Mouse (Mus musculus) spleen, adult 2 months (tissue): ENCODE data around the gene Kcnf1. TPM values are rescaled to one million over a fixed set of nuclear protein-coding genes. Genes with fewer than 3 reads are reported as not detected.

Experiments used
- DNase-seq, 2 experiments: peaks; one replicate each; pipeline versions ENCODE4 v3.0.0 to v3.0.0-alpha.2; 2012 to 2021; ENCODE audit warnings: low spot score in 2 of 2, low read depth in 1 of 2
- H3K27ac ChIP-seq: fragments of 200-500 bp; 2 replicates; pipeline ENCODE4 v1.5.1; 2012; ENCODE audit warnings: low read length, inconsistent platforms; ENCODE audit not compliant: insufficient read depth
- H3K27me3 ChIP-seq: fragments of 200-500 bp; 2 replicates; pipeline ENCODE4 v1.6.1; 2012; ENCODE audit warnings: mild to moderate bottlenecking, moderate library complexity, low read length, inconsistent platforms; ENCODE audit not compliant: control insufficient read depth, insufficient read depth
- H3K36me3 ChIP-seq: fragments of 200-500 bp; 2 replicates; pipeline ENCODE4 v1.6.1; 2012; ENCODE audit warnings: mild to moderate bottlenecking, low read length, inconsistent platforms; ENCODE audit not compliant: control insufficient read depth, insufficient read depth
- H3K4me1 ChIP-seq: fragments of 200-500 bp; 2 replicates; pipeline ENCODE4 v1.6.1; 2011; ENCODE audit warnings: inconsistent platforms; ENCODE audit not compliant: control insufficient read depth, insufficient read depth, insufficient read length
- H3K4me3 ChIP-seq: fragments of 200-500 bp; 2 replicates; pipeline ENCODE4 v1.5.1; 2011; ENCODE audit warnings: mild to moderate bottlenecking, inconsistent platforms; ENCODE audit not compliant: insufficient read depth, insufficient read length; ENCODE audit errors: extremely low read depth
- CTCF ChIP-seq: fragments of 200-500 bp; IDR thresholded peaks from 2 replicates; pipeline ENCODE4 v1.5.1; 2011; ENCODE audit warnings: mild to moderate bottlenecking, inconsistent platforms; ENCODE audit not compliant: insufficient read depth, insufficient read length, insufficient replicate concordance; ENCODE audit errors: extremely low read depth
- POLR2A ChIP-seq: fragments of 200-500 bp; IDR thresholded peaks from 2 replicates; pipeline ENCODE4 v1.6.1; 2011; ENCODE audit warnings: low read depth, low read length, inconsistent platforms
- WGBS: fragments of 180-500 bp; shearing (Covaris S2); methylation state at CpG from one replicate; pipeline ENCODE4 v1.1.7; 2018; 5-methylcytosine and 5-hydroxymethylcytosine counted together
- polyA plus RNA-seq: library from polyadenylated mRNA; depleted of rRNA; stranded (reverse); fragments of >200 nt; gene quantifications from 2 replicates; pipeline ENCODE4 v1.2.3, GENCODE M21; 2012; rRNA removed

Kcnf1 gene
- 0.28 and 0.77 TPM in 2 replicates for polyA plus RNA-seq

GRCm38 (mm10) chr12:17176757-17177092 is at the start of gene Kcnf1:
Kcnf1 (minus strand) TSS chr12:17176888.
- DNase-seq, result no peak
- H3K36me3 ChIP-seq, result no peaks in the 10 kb centered on the region
- H3K27ac ChIP-seq, result no peak within 1 kb of the TSS
- peaks cover 4% of the 10 kb centered on the region; the same call in 1 of the 2 replicates for H3K4me1 ChIP-seq
- H3K4me3 ChIP-seq, result peak within 1 kb of the TSS; percentile 2; the same call in 1 of the 2 replicates
- WGBS, result 61% methylated on average over 4 of the region's 4 CpGs
- TF ChIP-seq POLR2A (no peak), CTCF (no peak)
- peaks cover 7% of the 10 kb centered on the region for H3K27me3 ChIP-seq

GRCm38 (mm10) chr12:17225012-17225411 is 48.3 kb upstream of the Kcnf1 start:
- H3K4me3 ChIP-seq, result no peak overlapping the region
- TF ChIP-seq POLR2A (no peak), CTCF (no peak)
- DNase-seq, result no peak
- no peaks in the 10 kb centered on the region for H3K36me3 ChIP-seq
- H3K27ac ChIP-seq, result no peak overlapping the region
- no peaks in the 10 kb centered on the region for H3K27me3 ChIP-seq
- no peaks in the 10 kb centered on the region for H3K4me1 ChIP-seq
- 90% methylated on average over 5 of the region's 5 CpGs for WGBS

- no peak for DNase-seq
- Histone ChIP-seq H3K4me1 (no peaks in the 10 kb centered on the region), H3K36me3 (no peaks in the 10 kb centered on the region), H3K27me3 (no peaks in the 10 kb centered on the region), H3K4me3 (no peak overlapping the region), H3K27ac (no peak overlapping the region)
- TF ChIP-seq POLR2A, result no peak
- no peak for TF ChIP-seq CTCF
- 56% methylated on average over 3 of the region's 3 CpGs for WGBS
These were observed 46.4 kb upstream of the Kcnf1 start for GRCm38 (mm10) chr12:17223050-17223449.

GRCm38 (mm10) chr12:17221891-17222428 is 45.3 kb upstream of the Kcnf1 start:
- peak; percentile 31; the same call in 1 of the 2 replicates for TF ChIP-seq CTCF
- TF ChIP-seq POLR2A, result no peak

GRCm38 (mm10) chr12:17220631-17221030 is 43.9 kb upstream of the Kcnf1 start:
- no peaks in the 10 kb centered on the region for H3K4me1 ChIP-seq
- no peak overlapping the region for H3K27ac ChIP-seq
- 82% methylated on average over 5 of the region's 5 CpGs for WGBS
- H3K4me3 ChIP-seq, result no peak overlapping the region
- no peaks in the 10 kb centered on the region for H3K27me3 ChIP-seq
- DNase-seq, result no peak
- no peak for TF ChIP-seq POLR2A
- no peaks in the 10 kb centered on the region for H3K36me3 ChIP-seq

More at GRCm38 (mm10) chr12:17221891-17222428, 45.3 kb upstream of the Kcnf1 start:
- WGBS, result 57% methylated on average over 5 of the region's 5 CpGs
- Histone ChIP-seq H3K27ac (no peak overlapping the region), H3K27me3 (no peaks in the 10 kb centered on the region), H3K36me3 (no peaks in the 10 kb centered on the region), H3K4me3 (no peak overlapping the region), H3K4me1 (no peaks in the 10 kb centered on the region)
- DNase-seq, result no peak

GRCm38 (mm10) chr12:17219107-17219506 is 42.4 kb upstream of the Kcnf1 start:
- H3K4me3 ChIP-seq, result no peak overlapping the region
- H3K4me1 ChIP-seq, result no peaks in the 10 kb centered on the region
- no peak for DNase-seq
- no peak overlapping the region for H3K27ac ChIP-seq
- TF ChIP-seq CTCF, result no peak
- TF ChIP-seq POLR2A, result no peak
- WGBS, result 12% methylated on average over 4 of the region's 4 CpGs
- no peaks in the 10 kb centered on the region for H3K36me3 ChIP-seq
- no peaks in the 10 kb centered on the region for H3K27me3 ChIP-seq

GRCm38 (mm10) chr12:17218390-17218789 is 41.7 kb upstream of the Kcnf1 start:
- no peaks in the 10 kb centered on the region for H3K4me1 ChIP-seq
- no peaks in the 10 kb centered on the region for H3K36me3 ChIP-seq
- no peak overlapping the region for H3K4me3 ChIP-seq
- 70% methylated on average over 8 of the region's 8 CpGs for whole genome bisulfite sequencing
- H3K27ac ChIP-seq, result no peak overlapping the region
- no peak for DNase-seq
- TF ChIP-seq CTCF (no peak), POLR2A (no peak)
- no peaks in the 10 kb centered on the region for H3K27me3 ChIP-seq
